9 mouse cellular contexts compared by ENCODE assay signal in the genomic region with DNA sequence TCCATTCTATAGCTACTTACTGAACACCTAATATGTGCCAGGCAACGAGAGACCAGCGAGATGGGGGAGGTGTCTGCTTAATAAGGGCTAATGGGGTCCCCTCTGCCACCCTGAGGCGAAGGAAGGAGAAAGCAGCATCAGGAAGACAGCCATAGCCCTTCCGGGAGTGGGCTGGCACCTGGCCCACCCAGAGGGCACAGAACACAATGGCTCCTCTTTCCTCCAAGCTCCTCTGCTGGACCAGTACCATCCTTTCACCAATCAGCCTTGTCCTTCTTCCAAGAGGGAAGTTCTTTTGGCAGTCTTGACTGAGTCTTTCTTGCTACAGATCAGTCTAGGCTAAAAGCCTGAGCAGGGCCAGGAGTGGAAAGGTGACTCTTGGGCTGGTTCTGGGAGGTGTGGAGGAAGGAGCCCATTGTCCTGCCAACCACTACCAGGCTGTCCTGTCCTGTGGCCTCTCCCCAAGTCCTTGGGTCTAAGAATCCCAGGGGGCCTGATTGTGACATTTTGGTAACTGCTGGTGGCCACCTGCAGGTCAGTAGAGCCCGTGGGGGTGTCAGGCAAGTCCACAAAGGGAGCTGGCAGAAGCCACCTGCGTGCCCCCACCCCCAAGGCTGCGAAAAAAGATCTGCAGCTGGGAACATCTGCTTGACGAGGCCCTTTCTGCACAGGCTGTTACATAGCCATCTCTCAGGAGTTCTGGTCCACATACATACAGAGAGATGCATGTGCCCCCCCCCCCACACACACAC. TPM values are rescaled to one million over a fixed set of nuclear protein-coding genes. Genes with fewer than 3 reads are reported as not detected.
DNase-seq lines count a peak whose midpoint lies in the region; ATAC-seq and TF ChIP-seq lines count a peak whose summit lies in the region.
"Had no signal": no experiment of that assay in that cellular context is flagged by ENCODE, and none has a peak within 500 bp of the region (broad histone marks: within the 10 kb centered on the region; RNA-seq: fewer than 3 reads in every experiment).

No protein-coding gene starts in this region.

- no peak for TF ChIP-seq CTCF in kidney, adult 2 months (conservative IDR thresholded peaks at IDR 0.05; ENCODE audit: insufficient read depth, insufficient read length, low read depth, low read length)

- WGBS in kidney, embryonic 16.5 days, result 30% methylated on average over 8 of the region's 8 CpGs
- 50% methylated on average over 8 of the region's 8 CpGs for WGBS in kidney, adult 2 months
- WGBS in hindbrain, embryonic 11.5 days, result 26% methylated on average over 8 of the region's 8 CpGs
- 24% methylated on average over 8 of the region's 8 CpGs for WGBS in midbrain, embryonic 15.5 days

- H3K36me3 ChIP-seq in kidney, embryonic 16.5 days (ENCODE audit: insufficient read depth, low read length), result no peaks in the 10 kb centered on the region
- H3K36me3 ChIP-seq in kidney, adult 2 months (ENCODE audit: control insufficient read depth, insufficient read depth, low read length), result no peaks in the 10 kb centered on the region
- H3K36me3 ChIP-seq in hindbrain, embryonic 11.5 days (ENCODE audit: control insufficient read depth, insufficient read depth, low read length), result no peaks in the 10 kb centered on the region
- no peaks in the 10 kb centered on the region for H3K36me3 ChIP-seq in midbrain, embryonic 15.5 days (replicated peaks)

- no peaks in the 10 kb centered on the region for H3K9me3 ChIP-seq in kidney, embryonic 16.5 days (ENCODE audit: low read length)
- no peaks in the 10 kb centered on the region for H3K9me3 ChIP-seq in hindbrain, embryonic 11.5 days (ENCODE audit: control insufficient read depth, low read length)
- H3K9me3 ChIP-seq in midbrain, embryonic 15.5 days, result no peaks in the 10 kb centered on the region

- no peak for DNase-seq in kidney, adult 2 months
- DNase-seq in adipocyte (ENCODE audit: low spot score), result peak; percentile 42
- no peak for DNase-seq in hindbrain, embryonic 11.5 days (ENCODE audit: low spot score)
- DNase-seq in cerebellum, adult 11 months, result no peak

- peaks cover 20% of the 10 kb centered on the region for H3K4me1 ChIP-seq in kidney, embryonic 16.5 days (ENCODE audit: insufficient read depth, low read length)
- H3K4me1 ChIP-seq in kidney, adult 2 months (ENCODE audit: control insufficient read depth, insufficient read depth, low read length), result no peaks in the 10 kb centered on the region
- H3K4me1 ChIP-seq in hindbrain, embryonic 11.5 days (replicated peaks; ENCODE audit: control insufficient read depth, insufficient read depth, low read length), result peaks cover 14% of the 10 kb centered on the region
- peaks cover 23% of the 10 kb centered on the region for H3K4me1 ChIP-seq in midbrain, embryonic 15.5 days

- ATAC-seq in kidney, embryonic 16.5 days (ENCODE audit: low FRiP score, low TSS enrichment), result no peak
- no peak for ATAC-seq in hindbrain, embryonic 11.5 days (ENCODE audit: low FRiP score)
- peak; percentile 13; the same call in 1 of the 2 replicates for ATAC-seq in midbrain, embryonic 15.5 days (replicated peaks)
- ATAC-seq in megakaryocyte, adult 5-6 weeks (ENCODE audit: poor library complexity, severe bottlenecking), result no peak
- ATAC-seq in CD4-positive, CD25-positive, alpha-beta regulatory T cell, adult 4 months, result no peak

- no peak for TF ChIP-seq POLR2A in kidney, adult 2 months (IDR thresholded peaks at IDR 0.05; ENCODE audit: low read depth, low read length)

- no peak overlapping the region for H3K27ac ChIP-seq in kidney, embryonic 16.5 days (ENCODE audit: low read length)
- no peak overlapping the region for H3K27ac ChIP-seq in kidney, adult 2 months (ENCODE audit: insufficient read depth, low read depth, low read length)
- peak overlapping the region; percentile 19; the same call in 1 of the 2 replicates for H3K27ac ChIP-seq in hindbrain, embryonic 11.5 days (ENCODE audit: low read depth, low read length)
- H3K27ac ChIP-seq in midbrain, embryonic 15.5 days, result no peak overlapping the region
- H3K27ac ChIP-seq: macrophage had no signal

- H3K27me3 ChIP-seq in kidney, embryonic 16.5 days (ENCODE audit: insufficient read depth, low read length), result peaks cover 47% of the 10 kb centered on the region
- H3K27me3 ChIP-seq in kidney, adult 2 months (replicated peaks; ENCODE audit: control insufficient read depth, insufficient read depth, low read length), result no peaks in the 10 kb centered on the region
- H3K27me3 ChIP-seq in hindbrain, embryonic 11.5 days (ENCODE audit: control insufficient read depth, insufficient read depth, low read length), result peaks cover 46% of the 10 kb centered on the region
- peaks cover 29% of the 10 kb centered on the region for H3K27me3 ChIP-seq in midbrain, embryonic 15.5 days (replicated peaks)

- peak overlapping the region; percentile 83 for H3K4me2 ChIP-seq in kidney, embryonic 16.5 days (replicated peaks; ENCODE audit: low read depth, low read length)
- H3K4me2 ChIP-seq in hindbrain, embryonic 11.5 days (replicated peaks; ENCODE audit: low read depth, low read length), result peak overlapping the region; percentile 67
- H3K4me2 ChIP-seq in midbrain, embryonic 15.5 days, result peak overlapping the region; percentile 81

- peak overlapping the region; percentile 50; the same call in 1 of the 2 replicates for H3K9ac ChIP-seq in kidney, embryonic 16.5 days (replicated peaks; ENCODE audit: low read length)
- H3K9ac ChIP-seq in hindbrain, embryonic 11.5 days (ENCODE audit: low read depth, low read length), result peak overlapping the region; percentile 42
- H3K9ac ChIP-seq in midbrain, embryonic 15.5 days, result peak overlapping the region; percentile 50

- H3K4me3 ChIP-seq in kidney, embryonic 16.5 days (ENCODE audit: low read length), result peak overlapping the region; percentile 45
- no peak overlapping the region for H3K4me3 ChIP-seq in kidney, adult 2 months (ENCODE audit: insufficient read depth, low read depth, low read length)
- peak overlapping the region; percentile 35 for H3K4me3 ChIP-seq in hindbrain, embryonic 11.5 days (ENCODE audit: low read depth, low read length)
- H3K4me3 ChIP-seq in midbrain, embryonic 15.5 days, result peak overlapping the region; percentile 43

RNA-seq across cellular contexts. Expression of a gene that starts 19.5 kb away (rescaled TPM):
- 20.4 and 21.9 TPM in 2 replicates for polyA plus RNA-seq in kidney, embryonic 16.5 days (2015; fragmentation: Nextera tagmentation; extraction: Ambion mirVana)
- 12.6 and 13.3 TPM in 2 replicates for polyA plus RNA-seq in kidney, adult 2 months (2012; rRNA removed)
- 14.1 and 16.4 TPM in 2 replicates for polyA plus RNA-seq in hindbrain, embryonic 11.5 days (2014; fragmentation: Nextera tagmentation; extraction: Ambion mirVana)
- polyA plus RNA-seq in midbrain, embryonic 15.5 days (2015; fragmentation: Nextera tagmentation; extraction: Ambion mirVana), result 13.8 and 14.5 TPM in 2 replicates
- 3.2 and 3.7 TPM in 2 replicates for total RNA-seq in megakaryocyte, adult 5-6 weeks (2015)
- 6.7 and 7.4 TPM in 2 replicates for total RNA-seq in megakaryocyte, adult 5-6 weeks (2017)
- 10 to 100 TPM; 21.7 to 37.7 TPM for polyA plus RNA-seq in CD4-positive, CD25-positive, alpha-beta regulatory T cell, adult 4 months (2017; shearing (Covaris generic))

RNA-seq across cellular contexts. Expression of a gene that starts 19.6 kb away (rescaled TPM):
- polyA plus RNA-seq in kidney, embryonic 16.5 days (2015; fragmentation: Nextera tagmentation; extraction: Ambion mirVana), result 52.4 and 52.9 TPM in 2 replicates
- 10.9 and 16.3 TPM in 2 replicates for polyA plus RNA-seq in kidney, adult 2 months (2012; rRNA removed)
- 62.7 and 63.4 TPM in 2 replicates for polyA plus RNA-seq in hindbrain, embryonic 11.5 days (2014; fragmentation: Nextera tagmentation; extraction: Ambion mirVana)
- polyA plus RNA-seq in midbrain, embryonic 15.5 days (2015; fragmentation: Nextera tagmentation; extraction: Ambion mirVana), result 60.3 and 65.8 TPM in 2 replicates
- 22.6 and 23.8 TPM in 2 replicates for total RNA-seq in megakaryocyte, adult 5-6 weeks (2015)
- 13.5 and 15.3 TPM in 2 replicates for total RNA-seq in megakaryocyte, adult 5-6 weeks (2017)
- polyA plus RNA-seq in CD4-positive, CD25-positive, alpha-beta regulatory T cell, adult 4 months (2017; shearing (Covaris generic)), result 10 to 100 TPM; 56.4 to 76.1 TPM
